Mouse (Mus musculus) midbrain, embryonic 10.5 days (tissue): ENCODE data around the gene Epb41l4b. TPM values are rescaled to one million over a fixed set of nuclear protein-coding genes. Genes with fewer than 3 reads are reported as not detected.

Experiments used
- DNase-seq: peaks from one replicate; pipeline ENCODE4 v3.0.0-alpha.2; 2017; ENCODE audit warnings: low spot score
- H3K27ac ChIP-seq: fragments of 300-500 bp; sonication (generic); replicated peaks from 2 replicates; pipeline ENCODE4 v1.5.1; 2016; ENCODE audit warnings: mild to moderate bottlenecking
- H3K27me3 ChIP-seq: fragments of 300-500 bp; sonication (generic); 2 replicates; pipeline ENCODE4 v1.6.1; 2016; ENCODE audit warnings: low read depth, mild to moderate bottlenecking; ENCODE audit not compliant: poor library complexity, severe bottlenecking
- H3K36me3 ChIP-seq: fragments of 300-500 bp; sonication (generic); 2 replicates; pipeline ENCODE4 v1.6.1; 2016; ENCODE audit warnings: mild to moderate bottlenecking, moderate library complexity
- H3K4me1 ChIP-seq: fragments of 300-500 bp; sonication (generic); 2 replicates; pipeline ENCODE4 v1.6.1; 2016
- H3K4me3 ChIP-seq: fragments of 300-500 bp; sonication (generic); 2 replicates; pipeline ENCODE4 v1.5.1; 2016; ENCODE audit warnings: mild to moderate bottlenecking, moderate library complexity
- H3K9me3 ChIP-seq: fragments of 300-500 bp; sonication (generic); replicated peaks from 2 replicates; pipeline ENCODE4 v1.6.1; 2016; ENCODE audit warnings: mild to moderate bottlenecking
- WGBS: fragments of 180-500 bp; shearing (Covaris S2); methylation state at CpG from one replicate; pipeline ENCODE4 v1.1.7; 2016; 5-methylcytosine and 5-hydroxymethylcytosine counted together
- polyA plus RNA-seq: library from polyadenylated mRNA; unstranded; fragments of >200 nt; fragmentation: Nextera tagmentation; extraction: Ambion mirVana; gene quantifications from 2 replicates; pipeline ENCODE4 v1.2.1, GENCODE M21; 2016

The Epb41l4b gene
- polyA plus RNA-seq, 1 experiment from 2014 or later: 0.52 TPM

- peak; percentile 66 for DNase-seq
- peak overlapping the region; percentile 57 for H3K4me3 ChIP-seq
- WGBS: 11% methylated on average over 23 of the region's 23 CpGs
- H3K36me3 ChIP-seq: no peaks in the 10 kb centered on the region
- H3K27me3 ChIP-seq: peaks cover 21% of the 10 kb centered on the region
- no peaks in the 10 kb centered on the region for H3K9me3 ChIP-seq
- H3K27ac ChIP-seq: peak overlapping the region; percentile 80
- H3K4me1 ChIP-seq: peaks cover 15% of the 10 kb centered on the region
Measured at GRCm38 (mm10) chr4:57039127-57040031, 103.9 kb downstream of the Epb41l4b start.

- Histone ChIP-seq H3K27me3 (peaks cover 21% of the 10 kb centered on the region), H3K4me3 (no peak overlapping the region), H3K27ac (no peak overlapping the region), H3K36me3 (no peaks in the 10 kb centered on the region), H3K4me1 (peaks cover 15% of the 10 kb centered on the region), H3K9me3 (no peaks in the 10 kb centered on the region)
- no peak for DNase-seq
- 80% methylated on average over 7 of the region's 7 CpGs for WGBS
Measured at GRCm38 (mm10) chr4:57037554-57037953, 105.7 kb downstream of the Epb41l4b start.

- Histone ChIP-seq H3K36me3 (no peaks in the 10 kb centered on the region), H3K4me3 (no peak overlapping the region), H3K27ac (no peak overlapping the region), H3K9me3 (no peaks in the 10 kb centered on the region), H3K27me3 (peaks cover 15% of the 10 kb centered on the region), H3K4me1 (peaks cover 3% of the 10 kb centered on the region)
- no peak for DNase-seq
- 78% methylated on average over 5 of the region's 5 CpGs for WGBS
Measured at GRCm38 (mm10) chr4:57034169-57034568, 109.1 kb downstream of the Epb41l4b start.

DNA sequence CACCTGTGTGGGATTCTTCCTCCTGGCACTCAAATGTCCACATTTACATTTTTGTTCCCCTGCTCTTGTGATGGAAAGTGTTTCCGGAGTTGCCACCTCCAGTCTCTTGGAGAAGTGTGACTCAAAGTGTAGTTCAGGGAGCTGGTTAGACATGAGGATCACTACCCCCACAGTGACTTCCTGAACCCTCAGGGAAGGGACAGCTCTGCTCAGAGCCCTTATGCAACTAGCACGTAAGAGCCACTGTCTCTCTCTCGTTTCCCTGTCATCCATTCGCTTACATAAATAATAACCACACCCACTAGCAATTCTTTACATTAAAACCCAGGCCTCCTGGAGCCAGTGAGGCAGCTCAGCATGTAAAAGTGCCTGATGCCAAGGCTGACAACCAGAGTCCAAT is 111.8 kb downstream of the Epb41l4b start:
- DNase-seq: no peak
- H3K36me3 ChIP-seq: no peaks in the 10 kb centered on the region
- H3K4me1 ChIP-seq: no peaks in the 10 kb centered on the region; the same call in 1 of the 2 replicates
- 87% methylated on average over 4 of the region's 4 CpGs for WGBS
- H3K9me3 ChIP-seq: no peaks in the 10 kb centered on the region
- H3K27ac ChIP-seq: no peak overlapping the region
- H3K27me3 ChIP-seq: no peaks in the 10 kb centered on the region
- no peak overlapping the region for H3K4me3 ChIP-seq

DNA sequence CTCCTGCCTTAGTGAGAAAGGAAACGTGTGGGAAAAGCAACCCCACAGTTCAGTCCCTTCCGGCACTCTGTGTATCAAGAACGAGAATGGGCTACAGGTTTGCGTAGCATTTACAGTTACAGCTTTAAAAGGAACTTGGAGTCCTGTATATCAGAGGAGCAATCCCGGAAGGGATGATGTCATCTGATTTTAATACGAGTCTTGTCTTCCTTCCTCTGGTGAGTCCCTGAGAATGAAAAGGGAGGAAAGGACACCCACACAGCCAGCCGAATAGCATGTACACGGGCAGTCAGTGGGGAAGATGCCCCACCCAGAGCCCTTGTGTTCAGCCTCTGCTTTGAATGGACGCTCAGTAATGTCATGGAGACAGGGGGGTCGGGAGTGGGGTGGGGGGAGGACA is 115.3 kb downstream of the Epb41l4b start:
- Histone ChIP-seq H3K27me3 (no peaks in the 10 kb centered on the region), H3K36me3 (no peaks in the 10 kb centered on the region), H3K27ac (no peak overlapping the region), H3K9me3 (no peaks in the 10 kb centered on the region), H3K4me1 (no peaks in the 10 kb centered on the region; the same call in 1 of the 2 replicates), H3K4me3 (no peak overlapping the region)
- 76% methylated on average over 10 of the region's 10 CpGs for WGBS
- no peak for DNase-seq

- no peak overlapping the region for H3K4me3 ChIP-seq
- H3K27ac ChIP-seq: 0 out of 2 replicates have a peak overlapping the region, but pooled peaks have one; percentile 30
- H3K4me1 ChIP-seq: no peaks in the 10 kb centered on the region; the same call in 1 of the 2 replicates
- no peaks in the 10 kb centered on the region for H3K27me3 ChIP-seq
- 75% methylated on average over 3 of the region's 3 CpGs for whole genome bisulfite sequencing
- H3K9me3 ChIP-seq: no peaks in the 10 kb centered on the region
- no peaks in the 10 kb centered on the region for H3K36me3 ChIP-seq
- DNase-seq: no peak
Measured at GRCm38 (mm10) chr4:57023527-57023926, 119.7 kb downstream of the Epb41l4b start.

GRCm38 (mm10) chr4:57021288-57021687 is 121.9 kb downstream of the Epb41l4b start:
- no peak overlapping the region for H3K4me3 ChIP-seq
- no peaks in the 10 kb centered on the region for H3K9me3 ChIP-seq
- H3K4me1 ChIP-seq: 0 out of 2 replicates have a peak, but pooled peaks cover 4% of the 10 kb centered on the region
- WGBS: 85% methylated on average over 3 of the region's 3 CpGs
- H3K27ac ChIP-seq: no peak overlapping the region
- peaks cover 10% of the 10 kb centered on the region for H3K27me3 ChIP-seq
- no peaks in the 10 kb centered on the region for H3K36me3 ChIP-seq
- DNase-seq: no peak

DNA sequence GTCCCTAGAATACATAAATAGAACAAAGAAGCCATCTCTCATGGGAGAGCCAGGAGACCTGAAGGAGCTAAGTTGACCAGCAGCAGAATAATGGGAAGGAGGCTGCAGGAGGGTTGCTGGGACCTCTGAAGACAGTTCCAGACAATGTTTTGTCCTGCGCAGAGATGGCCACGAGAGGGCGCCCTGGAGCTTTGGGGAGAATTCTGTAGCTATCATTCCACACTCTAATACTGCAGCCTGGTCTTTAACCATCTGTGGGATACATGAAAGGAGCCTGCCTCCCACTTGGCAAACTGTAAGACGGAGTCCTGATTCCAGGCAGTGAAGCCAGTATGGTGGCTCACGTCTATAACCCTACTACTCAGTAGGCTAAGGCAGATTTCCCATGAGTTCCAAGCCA is 126.0 kb downstream of the Epb41l4b start:
- WGBS: 29% methylated on average over 5 of the region's 5 CpGs
- Histone ChIP-seq H3K4me3 (no peak overlapping the region), H3K4me1 (0 out of 2 replicates have a peak, but pooled peaks cover 4% of the 10 kb centered on the region), H3K27me3 (peaks cover 21% of the 10 kb centered on the region), H3K27ac (no peak overlapping the region), H3K36me3 (no peaks in the 10 kb centered on the region), H3K9me3 (no peaks in the 10 kb centered on the region)
- DNase-seq: peak; percentile 73

GRCm38 (mm10) chr4:57016366-57017171 is 126.7 kb downstream of the Epb41l4b start:
- Histone ChIP-seq H3K27ac (no peak overlapping the region), H3K27me3 (peaks cover 28% of the 10 kb centered on the region), H3K4me3 (no peak overlapping the region), H3K36me3 (no peaks in the 10 kb centered on the region), H3K4me1 (0 out of 2 replicates have a peak, but pooled peaks cover 4% of the 10 kb centered on the region), H3K9me3 (no peaks in the 10 kb centered on the region)
- DNase-seq: no peak
- 54% methylated on average over 18 of the region's 18 CpGs for WGBS

DNA sequence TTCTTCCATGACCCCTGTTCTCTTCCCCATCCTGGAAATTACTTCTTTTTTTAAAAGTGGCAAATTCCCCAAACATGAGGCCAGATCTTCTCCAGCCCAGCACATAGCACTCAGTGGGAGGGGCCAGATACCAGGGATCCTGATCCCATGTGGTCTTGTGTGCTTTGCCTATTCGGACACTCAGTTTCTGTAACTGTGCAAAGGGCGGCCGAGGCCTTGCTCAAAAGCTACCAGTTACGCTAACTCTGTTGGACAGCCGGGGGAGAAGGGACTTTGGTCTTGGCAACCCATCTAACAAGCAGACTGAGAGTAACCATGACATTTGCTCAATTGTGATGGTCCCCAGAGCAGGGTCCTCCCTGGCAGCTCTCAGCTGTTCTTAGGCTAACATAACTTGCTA is 128.2 kb downstream of the Epb41l4b start:
- Histone ChIP-seq H3K4me3 (no peak overlapping the region), H3K4me1 (peaks cover 13% of the 10 kb centered on the region; the same call in 1 of the 2 replicates), H3K27me3 (peaks cover 29% of the 10 kb centered on the region), H3K27ac (no peak overlapping the region), H3K9me3 (no peaks in the 10 kb centered on the region), H3K36me3 (no peaks in the 10 kb centered on the region)
- WGBS: 90% methylated on average over 5 of the region's 5 CpGs
- no peak for DNase-seq

DNA sequence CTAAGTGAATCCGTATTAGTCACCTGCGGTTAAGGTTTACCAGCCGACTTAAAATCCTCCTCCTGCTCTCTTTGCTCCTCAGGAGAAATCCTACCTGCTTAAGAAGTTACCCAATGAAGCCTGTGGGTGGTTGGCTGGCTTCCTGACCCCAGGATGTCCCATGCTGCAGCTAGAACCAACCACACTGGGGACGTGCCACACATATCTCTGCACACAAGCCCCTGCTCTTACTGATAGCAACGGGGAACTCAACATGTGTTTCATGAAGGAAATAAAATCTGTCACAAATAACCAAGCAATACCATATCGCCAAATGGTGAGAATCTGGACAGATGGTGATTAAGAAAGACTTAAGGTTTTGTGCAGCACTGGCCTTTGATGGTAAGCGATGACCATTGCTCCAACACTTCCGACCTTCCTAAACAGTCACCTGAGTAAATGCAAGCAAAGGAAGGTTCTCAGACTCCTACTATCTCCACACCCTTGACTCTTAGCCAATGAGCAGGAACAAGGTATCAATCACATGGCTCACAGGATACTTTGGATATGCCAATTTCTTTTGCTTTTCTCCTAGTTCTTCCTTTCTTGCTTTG is 131.7 kb downstream of the Epb41l4b start:
- Histone ChIP-seq H3K4me3 (no peak overlapping the region), H3K4me1 (peaks cover 12% of the 10 kb centered on the region; the same call in 1 of the 2 replicates), H3K27ac (no peak overlapping the region), H3K27me3 (peaks cover 21% of the 10 kb centered on the region), H3K9me3 (no peaks in the 10 kb centered on the region), H3K36me3 (no peaks in the 10 kb centered on the region)
- 70% methylated on average over 8 of the region's 8 CpGs for WGBS
- no peak for DNase-seq

- peaks cover 9% of the 10 kb centered on the region; the same call in 1 of the 2 replicates for H3K4me1 ChIP-seq
- 32% methylated on average over 6 of the region's 6 CpGs for WGBS
- H3K4me3 ChIP-seq: no peak overlapping the region
- no peak overlapping the region for H3K27ac ChIP-seq
- H3K27me3 ChIP-seq: peaks cover 17% of the 10 kb centered on the region; the same call in 1 of the 2 replicates
- DNase-seq: no peak
- no peaks in the 10 kb centered on the region for H3K9me3 ChIP-seq
- H3K36me3 ChIP-seq: no peaks in the 10 kb centered on the region
Measured at GRCm38 (mm10) chr4:57010919-57011318, 132.3 kb downstream of the Epb41l4b start.
